Mouse (Mus musculus) liver, embryonic 11.5 days (tissue): ENCODE measurements around the gene Hdac8. TPM values are rescaled to one million over a fixed set of nuclear protein-coding genes. Genes with fewer than 3 reads are reported as not detected.

ENCODE experiments used
- ATAC-seq: fragments of 200-750 bp; cut with Nextera tagmentation; replicated peaks from 2 replicates; pipeline ENCODE4 v1.8.0; 2017; ENCODE audit warnings: moderate number of reproducible peaks, mild to moderate bottlenecking, moderate TSS enrichment, moderate library complexity; ENCODE audit not compliant: low FRiP score
- DNase-seq: peaks from one replicate; pipeline ENCODE4 v3.0.0-alpha.2; 2017; ENCODE audit warnings: low spot score
- H3K27ac ChIP-seq: fragments of 300-500 bp; sonication (generic); 2 replicates; pipeline ENCODE4 v1.5.1; 2014; ENCODE audit warnings: mild to moderate bottlenecking, low read depth, low read length, control low read depth
- H3K27me3 ChIP-seq: fragments of 300-500 bp; sonication (generic); replicated peaks from 2 replicates; pipeline ENCODE4 v1.6.1; 2014; ENCODE audit warnings: low read length, mixed read lengths; ENCODE audit not compliant: control insufficient read depth, insufficient read depth
- H3K36me3 ChIP-seq: fragments of 300-500 bp; sonication (generic); 2 replicates; pipeline ENCODE4 v1.6.1; 2014; ENCODE audit warnings: mild to moderate bottlenecking, low read length, moderate library complexity, mixed read lengths; ENCODE audit not compliant: control insufficient read depth, insufficient read depth
- H3K4me1 ChIP-seq: fragments of 300-500 bp; sonication (generic); replicated peaks from 2 replicates; pipeline ENCODE4 v1.6.1; 2014; ENCODE audit warnings: low read length, mixed read lengths; ENCODE audit not compliant: control insufficient read depth, insufficient read depth
- H3K4me2 ChIP-seq: fragments of 300-500 bp; sonication (generic); 2 replicates; pipeline ENCODE4 v1.6.1; 2014; ENCODE audit warnings: mild to moderate bottlenecking, control low read depth, moderate library complexity
- H3K4me3 ChIP-seq: fragments of 300-500 bp; sonication (generic); 2 replicates; pipeline ENCODE4 v1.5.1; 2014; ENCODE audit warnings: low read depth, low read length, control low read depth
- H3K9ac ChIP-seq: fragments of 300-500 bp; sonication (generic); 2 replicates; pipeline ENCODE4 v1.6.1; 2014; ENCODE audit warnings: low read depth, low read length, control low read depth
- H3K9me3 ChIP-seq: fragments of 300-500 bp; sonication (generic); 2 replicates; pipeline ENCODE4 v1.6.1; 2016; ENCODE audit warnings: low read length, inconsistent platforms, mixed read lengths; ENCODE audit not compliant: control insufficient read depth
- WGBS: fragments of 180-500 bp; shearing (Covaris S2); extraction: QIAGEN DNeasy Blood & Tissue Kit; methylation state at CpG from one replicate; pipeline ENCODE4 v1.1.7; 2014; 5-methylcytosine and 5-hydroxymethylcytosine counted together
- polyA plus RNA-seq: library from polyadenylated mRNA; unstranded; fragments of >200 nt; fragmentation: Nextera tagmentation; extraction: Ambion mirVana; gene quantifications from 2 replicates; pipeline ENCODE4 v1.2.1, GENCODE M21; 2014

The Hdac8 gene
- polyA plus RNA-seq, 1 experiment from 2014 or later, result 4.2 TPM

GRCm38 (mm10) chrX:102353412-102353811 lies 151.7 kb downstream of the Hdac8 start:
- 77% methylated on average over 3 of the region's 3 CpGs for WGBS

GRCm38 (mm10) chrX:102349843-102350731 lies 155.1 kb downstream of the Hdac8 start:
- no peak for DNase-seq
- ATAC-seq, result no peak

More at GRCm38 (mm10) chrX:102353412-102353811, 151.7 kb downstream of the Hdac8 start:
- H3K27ac ChIP-seq, result no peak overlapping the region
- H3K4me3 ChIP-seq, result no peak overlapping the region
- H3K27me3 ChIP-seq, result peaks cover 7% of the 10 kb centered on the region
- ATAC-seq (no peak), DNase-seq (no peak)
- H3K4me1 ChIP-seq, result no peaks in the 10 kb centered on the region
- H3K36me3 ChIP-seq, result no peaks in the 10 kb centered on the region
- no peak overlapping the region for H3K9ac ChIP-seq
- H3K9me3 ChIP-seq, result no peaks in the 10 kb centered on the region
- H3K4me2 ChIP-seq, result no peak overlapping the region

GRCm38 (mm10) chrX:102348886-102349486 lies 156.2 kb downstream of the Hdac8 start:
- Histone ChIP-seq H3K9me3 (no peaks in the 10 kb centered on the region), H3K4me1 (no peaks in the 10 kb centered on the region), H3K4me3 (no peak overlapping the region), H3K27ac (no peak overlapping the region), H3K36me3 (no peaks in the 10 kb centered on the region), H3K27me3 (peaks cover 17% of the 10 kb centered on the region), H3K4me2 (no peak overlapping the region), H3K9ac (no peak overlapping the region)
- 65% methylated on average over 9 of the region's 9 CpGs for WGBS
- ATAC-seq (no peak), DNase-seq (no peak)

More at GRCm38 (mm10) chrX:102349843-102350731, 155.1 kb downstream of the Hdac8 start:
- Histone ChIP-seq H3K27me3 (peaks cover 17% of the 10 kb centered on the region), H3K4me3 (no peak overlapping the region), H3K4me2 (no peak overlapping the region), H3K9me3 (no peaks in the 10 kb centered on the region), H3K27ac (no peak overlapping the region), H3K9ac (no peak overlapping the region), H3K4me1 (no peaks in the 10 kb centered on the region), H3K36me3 (no peaks in the 10 kb centered on the region)
- WGBS, result 79% methylated on average over 14 of the region's 14 CpGs

- Histone ChIP-seq H3K27ac (no peak overlapping the region), H3K27me3 (peaks cover 4% of the 10 kb centered on the region; the same call in 1 of the 2 replicates), H3K4me2 (no peak overlapping the region), H3K9ac (no peak overlapping the region), H3K36me3 (no peaks in the 10 kb centered on the region), H3K9me3 (no peaks in the 10 kb centered on the region), H3K4me1 (no peaks in the 10 kb centered on the region), H3K4me3 (no peak overlapping the region)
- 80% methylated on average over 4 of the region's 4 CpGs for WGBS
- ATAC-seq (no peak), DNase-seq (no peak)
These were observed 163.5 kb downstream of the Hdac8 start for GRCm38 (mm10) chrX:102341688-102342087.

- Histone ChIP-seq H3K27ac (no peak overlapping the region), H3K4me3 (no peak overlapping the region), H3K27me3 (peaks cover 4% of the 10 kb centered on the region; the same call in 1 of the 2 replicates), H3K4me1 (no peaks in the 10 kb centered on the region), H3K36me3 (no peaks in the 10 kb centered on the region), H3K9ac (no peak overlapping the region), H3K4me2 (no peak overlapping the region), H3K9me3 (no peaks in the 10 kb centered on the region)
- DNase-seq (no peak), ATAC-seq (no peak)
- WGBS, result 65% methylated on average over 8 of the region's 8 CpGs
These were observed 165.6 kb downstream of the Hdac8 start for GRCm38 (mm10) chrX:102339396-102340155.

- no peak for ATAC-seq
- no peaks in the 10 kb centered on the region for H3K36me3 ChIP-seq
- peak overlapping the region; percentile 65; the same call in 1 of the 2 replicates for H3K27ac ChIP-seq
- H3K4me1 ChIP-seq, result peaks cover 4% of the 10 kb centered on the region; the same call in 1 of the 2 replicates
- WGBS, result 63% methylated on average over 3 of the region's 3 CpGs
- H3K4me3 ChIP-seq, result no peak overlapping the region
- H3K4me2 ChIP-seq, result no peak overlapping the region
- no peak for DNase-seq
- H3K9ac ChIP-seq, result no peak overlapping the region
- H3K27me3 ChIP-seq, result peaks cover 4% of the 10 kb centered on the region
- no peaks in the 10 kb centered on the region for H3K9me3 ChIP-seq
These were observed 185.5 kb downstream of the Hdac8 start for GRCm38 (mm10) chrX:102319696-102320095.

GRCm38 (mm10) chrX:102319252-102319651 lies 185.9 kb downstream of the Hdac8 start:
- H3K9ac ChIP-seq, result no peak overlapping the region
- DNase-seq (no peak), ATAC-seq (peak; percentile 91)
- no peak overlapping the region for H3K4me3 ChIP-seq
- H3K36me3 ChIP-seq, result no peaks in the 10 kb centered on the region
- H3K27me3 ChIP-seq, result peaks cover 5% of the 10 kb centered on the region
- peaks cover 4% of the 10 kb centered on the region; the same call in 1 of the 2 replicates for H3K4me1 ChIP-seq
- peak overlapping the region; percentile 65; the same call in 1 of the 2 replicates for H3K27ac ChIP-seq
- H3K9me3 ChIP-seq, result no peaks in the 10 kb centered on the region
- H3K4me2 ChIP-seq, result no peak overlapping the region

GRCm38 (mm10) chrX:102318782-102319181 lies 186.4 kb downstream of the Hdac8 start:
- ATAC-seq, result peak; percentile 66

More at GRCm38 (mm10) chrX:102318782-102319181, 186.4 kb downstream of the Hdac8 start:
- H3K36me3 ChIP-seq, result no peaks in the 10 kb centered on the region
- H3K9me3 ChIP-seq, result no peaks in the 10 kb centered on the region
- no peak overlapping the region for H3K4me3 ChIP-seq
- H3K27me3 ChIP-seq, result peaks cover 8% of the 10 kb centered on the region
- no peak overlapping the region; the same call in 1 of the 2 replicates for H3K27ac ChIP-seq
- 60% methylated on average over 5 of the region's 5 CpGs for WGBS
- no peak overlapping the region for H3K4me2 ChIP-seq
- no peak for DNase-seq
- H3K4me1 ChIP-seq, result peaks cover 4% of the 10 kb centered on the region; the same call in 1 of the 2 replicates
- no peak overlapping the region for H3K9ac ChIP-seq
